Mouse (Mus musculus) C2C12 (cell line): ENCODE measurements around the gene Fkbp1b.

Source experiments
- CEBPB ChIP-seq: IDR thresholded peaks from one replicate; pipeline ENCODE4 v1.6.1; 2011; ENCODE audit warnings: low read depth, mild to moderate bottlenecking, control low read depth, moderate library complexity
- CTCF ChIP-seq: IDR thresholded peaks from one replicate; pipeline ENCODE4 v1.5.1; 2011; ENCODE audit not compliant: control insufficient read depth, insufficient read depth, insufficient read length
- FOSL1 ChIP-seq: IDR thresholded peaks from one replicate; pipeline ENCODE4 v1.8.0; 2011; ENCODE audit warnings: mild to moderate bottlenecking, low read length; ENCODE audit not compliant: poor library complexity, insufficient read depth, severe bottlenecking
- MYOD1 ChIP-seq: IDR thresholded peaks from one replicate; pipeline ENCODE4 v1.6.1; 2011; ENCODE audit warnings: low read depth; ENCODE audit not compliant: control insufficient read depth, insufficient read length
- USF1 ChIP-seq: IDR thresholded peaks from one replicate; pipeline ENCODE4 v1.6.1; 2011; ENCODE audit warnings: low read depth, mild to moderate bottlenecking, control low read depth, moderate library complexity

DNA sequence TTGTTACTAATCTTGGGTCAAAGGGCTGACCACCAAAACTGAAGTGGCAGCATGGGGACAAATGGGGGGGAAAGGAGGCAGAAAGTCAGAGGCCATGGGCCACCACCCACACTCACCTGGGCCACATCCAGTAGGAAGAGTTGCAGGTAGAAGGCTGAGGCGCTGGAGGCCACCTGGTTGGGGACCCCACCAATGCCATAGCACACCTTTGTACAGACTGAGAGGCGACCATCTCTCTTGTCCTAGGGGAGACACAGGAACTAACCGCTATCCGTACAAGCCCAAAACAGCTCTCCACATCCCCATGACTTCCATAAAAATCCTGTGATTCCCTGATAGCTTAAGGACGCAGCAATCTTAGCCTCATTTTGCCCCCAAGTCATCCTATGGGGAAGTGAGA lies 29.9 kb upstream of the Fkbp1b start:
- TF ChIP-seq CTCF (no peak), CEBPB (no peak), MYOD1 (no peak), USF1 (no peak), FOSL1 (no peak)
